Mouse (Mus musculus) embryonic facial prominence, embryonic 11.5 days (tissue): ENCODE results near the gene Wdpcp. TPM values are rescaled to one million over a fixed set of nuclear protein-coding genes. Genes with fewer than 3 reads are reported as not detected.

Experiments used
- ATAC-seq: fragments of 200-750 bp; cut with Nextera tagmentation; replicated peaks from 2 replicates; pipeline ENCODE4 v1.8.0; 2017; ENCODE audit warnings: low read depth; ENCODE audit not compliant: insufficient number of reproducible peaks, low FRiP score, low TSS enrichment
- DNase-seq: peaks from one replicate; pipeline ENCODE4 v3.0.0-alpha.2; 2015; ENCODE audit warnings: low spot score
- H3K27ac ChIP-seq: fragments of 300-500 bp; sonication (generic); replicated peaks from 2 replicates; pipeline ENCODE4 v1.5.1; 2014; ENCODE audit warnings: mild to moderate bottlenecking, low read depth, low read length, control low read depth
- H3K27me3 ChIP-seq: fragments of 300-500 bp; sonication (generic); 2 replicates; pipeline ENCODE4 v1.6.1; 2014; ENCODE audit warnings: mild to moderate bottlenecking, low read length, moderate library complexity, mixed read lengths; ENCODE audit not compliant: control insufficient read depth, insufficient read depth
- H3K36me3 ChIP-seq: fragments of 300-500 bp; sonication (generic); replicated peaks from 2 replicates; pipeline ENCODE4 v1.6.1; 2014; ENCODE audit warnings: low read depth, mild to moderate bottlenecking, low read length, moderate library complexity, mixed read lengths; ENCODE audit not compliant: control insufficient read depth, insufficient read depth
- H3K4me1 ChIP-seq: fragments of 300-500 bp; sonication (generic); 2 replicates; pipeline ENCODE4 v1.6.1; 2014; ENCODE audit warnings: low read length, mixed read lengths; ENCODE audit not compliant: control insufficient read depth, insufficient read depth
- H3K4me2 ChIP-seq: fragments of 300-500 bp; sonication (generic); 2 replicates; pipeline ENCODE4 v1.6.1; 2014; ENCODE audit warnings: low read depth, mild to moderate bottlenecking, control low read depth, low read length, moderate library complexity
- H3K4me3 ChIP-seq: fragments of 300-500 bp; sonication (generic); 2 replicates; pipeline ENCODE4 v1.5.1; 2014; ENCODE audit warnings: low read depth, low read length, control low read depth
- H3K9ac ChIP-seq: fragments of 300-500 bp; sonication (generic); replicated peaks from 2 replicates; pipeline ENCODE4 v1.6.1; 2014; ENCODE audit warnings: mild to moderate bottlenecking, control low read depth, low read length
- H3K9me3 ChIP-seq: fragments of 300-500 bp; sonication (generic); replicated peaks from 2 replicates; pipeline ENCODE4 v1.6.1; 2016; ENCODE audit warnings: mild to moderate bottlenecking, low read length, inconsistent platforms, mixed read lengths; ENCODE audit not compliant: control insufficient read depth
- WGBS: fragments of 180-500 bp; shearing (Covaris S2); extraction: QIAGEN DNeasy Blood & Tissue Kit; methylation state at CpG from one replicate; pipeline ENCODE4 v1.1.7; 2014; 5-methylcytosine and 5-hydroxymethylcytosine counted together
- polyA plus RNA-seq: library from polyadenylated mRNA; unstranded; fragments of >200 nt; fragmentation: Nextera tagmentation; extraction: Ambion mirVana; gene quantifications from 2 replicates; pipeline ENCODE4 v1.2.1, GENCODE M21; 2014

The Wdpcp gene
- polyA plus RNA-seq, 1 experiment from 2014 or later, result 11.9 TPM

DNA sequence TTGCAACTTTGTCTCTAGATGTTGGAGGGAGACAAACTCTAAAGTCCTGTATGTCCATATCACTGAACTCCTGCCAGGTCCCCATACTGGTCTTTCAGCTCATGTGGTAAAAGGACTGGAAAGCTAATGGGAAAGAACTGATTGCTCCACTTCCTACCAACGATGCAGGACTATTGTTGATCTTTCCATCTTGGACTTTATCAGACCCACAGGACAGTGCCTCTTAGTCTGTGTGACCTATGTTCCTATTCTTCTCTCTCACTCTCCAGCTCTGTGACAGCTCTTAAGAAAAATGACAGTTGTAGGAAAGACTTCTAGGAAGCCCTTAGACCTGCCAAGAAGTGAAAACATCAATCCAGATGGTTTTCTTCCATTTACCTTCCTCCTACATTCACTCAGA is 25.4 kb upstream of the Wdpcp start:
- no peak overlapping the region for H3K9ac ChIP-seq
- H3K4me2 ChIP-seq, result no peak overlapping the region
- H3K9me3 ChIP-seq, result no peaks in the 10 kb centered on the region
- H3K27me3 ChIP-seq, result no peaks in the 10 kb centered on the region
- H3K4me1 ChIP-seq, result no peaks in the 10 kb centered on the region
- ATAC-seq, result no peak
- DNase-seq, result no peak
- WGBS, result 90% methylated on average over 1 of the region's 1 CpGs
- no peak overlapping the region for H3K27ac ChIP-seq
- no peaks in the 10 kb centered on the region for H3K36me3 ChIP-seq
- H3K4me3 ChIP-seq, result no peak overlapping the region

DNA sequence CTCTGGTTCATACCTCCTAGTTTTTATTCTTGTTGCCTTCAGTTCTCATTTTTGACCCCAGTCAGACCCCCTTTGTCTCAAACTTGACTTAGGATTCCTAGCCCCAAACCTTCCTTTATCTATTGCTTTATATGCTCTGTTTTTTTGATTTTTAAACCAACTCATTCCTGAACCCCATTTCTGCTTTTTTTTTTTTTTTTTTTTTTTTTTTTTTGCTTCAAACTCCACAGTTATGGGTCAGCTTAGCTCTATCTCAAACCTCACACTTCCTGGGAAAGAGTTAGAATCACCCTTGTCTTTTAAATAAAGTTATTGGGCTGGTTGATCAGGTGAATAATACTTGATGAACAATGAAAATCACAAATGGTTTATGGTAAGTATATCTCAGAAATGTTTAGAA is 24.5 kb upstream of the Wdpcp start:
- no peak overlapping the region for H3K27ac ChIP-seq
- DNase-seq (no peak), ATAC-seq (no peak)
- H3K9me3 ChIP-seq, result no peaks in the 10 kb centered on the region
- no peaks in the 10 kb centered on the region for H3K36me3 ChIP-seq
- H3K4me1 ChIP-seq, result no peaks in the 10 kb centered on the region
- H3K4me3 ChIP-seq, result no peak overlapping the region
- H3K4me2 ChIP-seq, result no peak overlapping the region
- H3K27me3 ChIP-seq, result no peaks in the 10 kb centered on the region
- H3K9ac ChIP-seq, result no peak overlapping the region

DNA sequence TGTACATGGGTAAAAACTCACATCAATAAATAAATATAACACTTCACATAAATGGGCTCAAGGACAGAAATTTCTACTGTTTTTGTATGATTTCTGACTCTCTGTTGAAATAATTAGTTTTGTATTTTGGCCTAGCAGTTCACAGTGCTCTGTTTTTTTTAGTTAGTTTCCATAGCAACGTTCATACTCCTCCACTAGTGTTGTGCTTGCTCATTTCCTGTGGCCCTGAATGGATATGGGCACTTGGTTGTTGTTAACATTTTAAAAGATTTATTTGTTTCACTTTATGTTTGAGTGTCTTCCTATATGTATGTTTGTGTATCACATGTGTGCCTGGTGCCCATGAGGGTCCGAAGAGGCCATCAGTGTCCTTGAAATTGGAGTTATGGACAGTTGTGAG is 23.0 kb upstream of the Wdpcp start:
- Histone ChIP-seq H3K36me3 (no peaks in the 10 kb centered on the region), H3K4me2 (no peak overlapping the region), H3K27ac (no peak overlapping the region), H3K4me3 (no peak overlapping the region), H3K27me3 (no peaks in the 10 kb centered on the region), H3K9ac (no peak overlapping the region), H3K9me3 (no peaks in the 10 kb centered on the region), H3K4me1 (no peaks in the 10 kb centered on the region)
- WGBS, result 89% methylated on average over 2 of the region's 2 CpGs
- ATAC-seq, result no peak
- DNase-seq, result no peak

DNA sequence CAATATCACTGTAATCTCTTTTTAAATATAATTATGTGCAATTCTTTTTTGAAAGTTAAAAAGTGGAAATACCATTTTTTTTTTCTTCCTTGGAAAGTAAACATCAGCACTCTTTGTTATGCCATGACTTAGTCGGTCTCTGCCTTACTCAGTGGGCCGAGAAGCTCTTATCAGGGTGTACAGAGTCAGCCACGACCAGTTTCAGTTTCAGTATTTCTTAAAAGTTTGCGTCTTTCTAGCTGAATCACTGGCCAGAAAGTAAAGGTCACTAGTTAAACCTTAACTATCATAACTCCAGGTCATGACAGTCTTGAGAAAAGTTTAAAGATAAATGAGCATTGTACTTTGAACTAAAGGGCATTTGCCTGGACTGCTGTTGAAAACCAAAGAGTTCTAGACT is 22.3 kb upstream of the Wdpcp start:
- no peaks in the 10 kb centered on the region for H3K27me3 ChIP-seq
- H3K9ac ChIP-seq, result no peak overlapping the region
- no peaks in the 10 kb centered on the region for H3K36me3 ChIP-seq
- no peak overlapping the region for H3K4me2 ChIP-seq
- 84% methylated on average over 4 of the region's 4 CpGs for WGBS
- DNase-seq (no peak), ATAC-seq (no peak)
- no peaks in the 10 kb centered on the region for H3K9me3 ChIP-seq
- no peaks in the 10 kb centered on the region for H3K4me1 ChIP-seq
- H3K4me3 ChIP-seq, result no peak overlapping the region
- H3K27ac ChIP-seq, result no peak overlapping the region

DNA sequence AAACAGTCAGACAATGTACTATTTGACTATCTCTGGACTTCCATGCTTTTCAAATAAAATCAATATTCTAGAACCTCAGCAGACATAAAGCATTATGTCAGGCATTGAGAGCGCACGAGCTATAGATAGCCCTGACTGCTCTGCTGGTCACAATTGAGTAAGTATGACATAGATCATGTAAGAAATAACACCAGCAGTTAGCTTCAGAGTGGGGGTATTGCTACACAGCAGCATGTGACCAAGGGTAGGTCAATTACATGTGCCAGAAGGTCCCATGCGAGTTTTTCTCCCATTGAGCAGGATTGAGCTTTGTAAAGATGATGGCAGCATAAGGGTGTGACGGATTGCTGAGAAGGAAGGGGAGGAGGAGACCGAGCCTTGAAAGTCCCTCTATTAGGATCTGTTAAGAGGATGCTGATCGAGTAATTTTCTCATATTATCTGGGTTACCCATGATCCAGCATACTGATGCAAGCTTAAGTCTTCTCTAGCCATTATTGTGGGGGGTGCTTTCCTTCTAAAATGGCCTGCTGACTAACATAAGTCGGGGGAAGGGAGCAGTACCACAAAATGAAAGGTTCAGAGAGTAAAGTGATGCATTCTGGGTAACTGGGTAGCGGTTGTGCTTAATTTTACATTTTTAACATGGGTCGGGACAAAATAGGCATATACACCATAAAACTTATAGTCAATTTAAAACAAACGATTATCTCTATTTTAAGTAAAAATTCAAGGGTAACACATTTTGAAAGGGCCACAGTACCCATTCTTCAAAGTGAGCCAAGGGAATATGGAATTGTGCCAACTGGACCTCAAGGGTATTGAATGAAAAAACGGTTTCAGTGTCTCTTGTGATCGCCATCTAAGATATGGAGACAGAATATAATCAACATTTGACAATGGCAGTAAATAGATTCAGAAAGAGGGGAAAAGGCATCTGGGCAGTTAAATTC is 21.5 kb upstream of the Wdpcp start:
- ATAC-seq, result no peak
- H3K4me1 ChIP-seq, result no peaks in the 10 kb centered on the region

DNA sequence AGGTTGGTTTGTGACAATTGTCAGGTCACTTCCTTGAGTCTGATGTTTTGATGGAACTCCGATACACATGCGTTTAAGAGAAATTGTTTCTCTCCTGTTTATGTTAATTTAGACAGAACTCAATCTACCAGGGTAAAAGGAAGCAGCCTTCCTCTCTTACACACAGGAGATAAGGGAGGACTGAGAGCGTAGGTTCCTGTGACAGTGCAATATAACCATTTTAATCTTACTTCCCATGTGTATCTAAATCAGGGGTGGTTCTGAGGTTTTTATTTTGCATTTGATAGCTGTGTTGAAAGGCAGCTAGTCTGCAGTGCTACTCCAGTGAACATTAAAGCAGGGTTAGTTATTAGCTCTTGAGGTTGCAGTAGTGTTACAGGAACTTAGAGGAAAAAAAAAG is 20.0 kb upstream of the Wdpcp start:
- Histone ChIP-seq H3K27ac (no peak overlapping the region), H3K27me3 (no peaks in the 10 kb centered on the region), H3K4me2 (no peak overlapping the region), H3K36me3 (no peaks in the 10 kb centered on the region), H3K4me3 (no peak overlapping the region), H3K9ac (no peak overlapping the region), H3K4me1 (no peaks in the 10 kb centered on the region), H3K9me3 (no peaks in the 10 kb centered on the region)
- ATAC-seq (no peak), DNase-seq (no peak)
- WGBS, result 86% methylated on average over 3 of the region's 3 CpGs

More for the DNA sequence above, 21.5 kb upstream of the Wdpcp start:
- Histone ChIP-seq H3K27ac (no peak overlapping the region), H3K4me2 (no peak overlapping the region), H3K27me3 (no peaks in the 10 kb centered on the region), H3K9ac (no peak overlapping the region), H3K9me3 (no peaks in the 10 kb centered on the region), H3K36me3 (no peaks in the 10 kb centered on the region), H3K4me3 (no peak overlapping the region)
- 90% methylated on average over 12 of the region's 12 CpGs for WGBS
- no peak for DNase-seq

DNA sequence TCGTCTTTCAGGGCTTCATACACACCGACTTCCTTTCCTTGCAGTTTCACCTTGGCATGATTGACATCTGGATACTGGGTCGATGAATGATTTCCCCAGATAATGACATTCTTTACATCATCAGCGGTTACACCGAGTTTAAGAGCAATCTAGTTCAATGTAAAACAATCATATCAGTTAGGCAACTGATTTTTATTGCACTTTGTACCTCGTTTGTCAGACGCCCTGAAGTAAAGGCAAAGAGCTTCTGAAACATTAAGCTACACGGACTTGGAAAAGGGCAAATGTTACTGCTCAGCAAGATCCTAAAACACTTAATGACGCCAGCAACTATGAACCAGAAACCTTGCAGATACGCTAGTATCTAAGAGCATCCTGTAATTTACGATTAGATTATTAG is 12.3 kb upstream of the Wdpcp start:
- H3K36me3 ChIP-seq, result peaks cover 3% of the 10 kb centered on the region

DNA sequence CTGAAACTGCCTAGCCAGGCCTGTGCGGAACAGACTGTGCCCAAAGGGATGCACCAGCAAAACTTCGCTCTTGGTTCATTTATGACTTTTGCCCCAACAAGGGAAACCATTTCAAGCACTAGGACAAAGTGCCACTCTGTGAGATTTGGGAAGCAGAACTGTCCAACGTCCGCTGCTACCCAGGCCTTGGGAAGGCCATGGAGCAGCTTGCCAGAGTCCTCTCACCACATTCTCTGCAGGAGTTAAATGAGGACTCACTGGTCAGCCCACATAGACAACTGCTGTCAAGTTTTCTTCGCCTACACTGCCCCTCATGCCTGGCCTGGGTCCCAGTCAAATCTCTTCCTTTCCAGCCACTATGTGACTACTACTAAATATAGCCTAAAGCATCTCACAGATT is 10.7 kb upstream of the Wdpcp start:
- no peak overlapping the region for H3K9ac ChIP-seq
- peaks cover 4% of the 10 kb centered on the region for H3K36me3 ChIP-seq
- no peak for ATAC-seq
- no peak overlapping the region for H3K27ac ChIP-seq
- 91% methylated on average over 5 of the region's 5 CpGs for WGBS
- no peak for DNase-seq
- H3K27me3 ChIP-seq, result no peaks in the 10 kb centered on the region
- H3K9me3 ChIP-seq, result no peaks in the 10 kb centered on the region
- H3K4me2 ChIP-seq, result no peak overlapping the region
- no peak overlapping the region for H3K4me3 ChIP-seq
- no peaks in the 10 kb centered on the region for H3K4me1 ChIP-seq

More for the DNA sequence above, 12.3 kb upstream of the Wdpcp start:
- Histone ChIP-seq H3K9ac (no peak overlapping the region), H3K27ac (no peak overlapping the region), H3K27me3 (no peaks in the 10 kb centered on the region), H3K9me3 (no peaks in the 10 kb centered on the region), H3K4me1 (no peaks in the 10 kb centered on the region), H3K4me3 (no peak overlapping the region), H3K4me2 (no peak overlapping the region)
- ATAC-seq (no peak), DNase-seq (no peak)
- 88% methylated on average over 11 of the region's 11 CpGs for WGBS
